Mouse (Mus musculus): Measurements from ENCODE around the gene Ino80b. TPM values are rescaled to one million over a fixed set of nuclear protein-coding genes. Genes with fewer than 3 reads are reported as not detected.

The Ino80b gene
- total RNA-seq, 2 experiments from 2014 or later, result 28.0 to 29.5 TPM

DNA sequence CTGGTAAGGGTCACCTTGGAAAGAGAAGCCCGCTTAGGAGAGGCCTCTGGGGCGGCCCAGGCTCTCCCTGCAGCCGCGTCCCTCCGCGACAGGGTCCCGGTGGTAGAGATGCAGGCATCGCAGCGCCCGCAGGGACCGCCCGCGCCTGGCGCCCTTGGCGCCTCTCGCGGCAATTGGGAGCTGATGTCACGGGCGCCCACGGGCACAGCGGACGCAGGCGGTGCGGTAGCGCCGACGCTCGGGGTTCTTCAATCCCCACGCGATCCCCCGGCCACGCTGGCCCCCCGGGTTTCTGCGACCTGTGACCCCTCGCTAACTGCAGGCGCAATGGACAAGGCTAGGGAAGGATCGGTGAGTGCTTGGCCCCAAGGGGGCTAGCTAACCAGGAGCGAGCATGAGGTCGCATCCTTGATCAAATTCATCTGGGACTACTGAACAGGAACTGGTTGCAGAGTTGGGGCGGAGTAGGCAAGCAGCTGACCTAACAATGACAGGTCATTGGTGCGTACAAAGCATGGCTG lies 17.0 kb upstream of the Ino80b start:
- DNase-seq (ENCODE audit: low spot score in 2 of 2), result peak in 1 of 2 experiments; percentile 71

DNA sequence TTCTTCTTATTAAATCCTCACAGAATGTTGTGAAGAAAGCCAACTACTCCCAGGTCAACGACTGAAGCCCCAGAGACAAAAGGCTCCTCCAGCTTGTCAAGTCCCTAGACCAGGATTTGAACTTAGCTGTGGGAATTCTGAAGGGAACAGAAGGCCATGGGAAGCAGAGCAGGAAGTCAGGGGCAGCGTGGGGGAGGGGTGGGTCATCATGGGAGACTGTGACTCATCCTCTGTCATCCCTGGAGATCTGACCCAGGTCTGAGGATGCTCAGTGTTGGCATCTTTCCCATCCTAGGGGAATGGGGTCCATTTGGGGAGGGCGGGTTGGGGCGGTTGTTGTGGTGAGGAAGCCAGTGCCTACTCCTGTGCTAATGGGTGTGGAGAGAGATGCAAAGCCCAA lies 16.4 kb upstream of the Ino80b start:
- no peak for DNase-seq (ENCODE audit: low spot score in 2 of 2)

DNA sequence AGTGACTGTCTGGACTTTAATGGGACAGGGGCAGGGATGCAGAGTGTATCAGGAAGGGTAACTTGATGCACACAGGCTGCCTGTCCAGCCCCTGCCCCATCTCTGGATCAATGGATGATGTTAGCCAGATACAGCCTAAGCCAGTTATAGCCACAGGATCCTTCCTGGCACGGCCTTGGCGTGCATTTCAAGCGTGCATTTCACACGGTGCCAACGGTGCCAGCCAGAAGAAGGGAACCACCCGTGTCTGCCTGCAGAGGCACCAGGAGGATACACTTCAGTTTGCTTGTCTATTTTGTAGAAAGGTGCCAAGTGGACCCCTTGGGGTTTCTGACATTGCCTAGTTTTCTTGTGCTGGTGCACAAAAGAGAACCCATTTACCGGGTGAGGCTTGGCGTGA lies 14.8 kb upstream of the Ino80b start:
- DNase-seq (ENCODE audit: low spot score in 2 of 2), result no peak

DNA sequence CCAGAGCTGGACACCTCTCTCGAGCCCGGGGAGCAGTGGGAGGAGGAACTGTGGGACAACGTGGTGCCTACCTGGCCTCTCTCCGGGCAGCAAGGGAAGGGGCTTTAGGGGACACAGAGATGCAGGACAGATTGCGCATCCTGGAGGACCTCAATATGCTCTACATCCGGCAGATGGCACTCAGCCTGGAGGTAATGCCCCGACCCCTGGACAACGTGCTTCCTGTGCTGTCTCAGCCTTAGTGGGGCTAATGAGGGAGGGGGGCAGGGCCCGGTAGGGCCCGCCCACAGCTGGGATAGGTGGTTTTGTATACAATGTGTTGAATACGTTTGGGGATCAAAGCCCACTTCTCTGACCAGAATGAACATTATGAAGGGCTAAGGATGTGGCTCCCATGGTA lies 12.8 kb upstream of the Ino80b start:
- no peak for DNase-seq (ENCODE audit: low spot score in 2 of 2)

DNA sequence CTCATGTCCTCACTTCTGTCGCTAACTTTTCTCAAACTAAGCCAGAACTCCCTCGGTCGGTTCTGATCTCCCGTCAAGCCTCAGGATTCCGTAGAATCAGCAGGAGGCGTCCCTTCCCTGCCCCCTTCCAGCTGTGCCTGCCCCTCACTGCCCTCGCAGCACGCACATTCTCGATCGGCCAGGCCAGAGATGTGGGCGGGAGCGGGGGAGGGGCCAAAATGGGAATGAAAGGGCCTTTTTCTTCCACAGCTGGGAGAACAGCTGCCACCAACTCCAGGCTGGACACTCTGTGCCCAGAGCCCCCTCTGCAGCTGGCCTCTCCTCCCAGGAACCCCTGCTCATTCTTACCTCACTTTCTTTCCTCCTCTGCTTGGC lies 12.3 kb upstream of the Ino80b start:
- DNase-seq (ENCODE audit: low spot score in 2 of 2), result peak in 1 of 2 experiments; percentile 79

DNA sequence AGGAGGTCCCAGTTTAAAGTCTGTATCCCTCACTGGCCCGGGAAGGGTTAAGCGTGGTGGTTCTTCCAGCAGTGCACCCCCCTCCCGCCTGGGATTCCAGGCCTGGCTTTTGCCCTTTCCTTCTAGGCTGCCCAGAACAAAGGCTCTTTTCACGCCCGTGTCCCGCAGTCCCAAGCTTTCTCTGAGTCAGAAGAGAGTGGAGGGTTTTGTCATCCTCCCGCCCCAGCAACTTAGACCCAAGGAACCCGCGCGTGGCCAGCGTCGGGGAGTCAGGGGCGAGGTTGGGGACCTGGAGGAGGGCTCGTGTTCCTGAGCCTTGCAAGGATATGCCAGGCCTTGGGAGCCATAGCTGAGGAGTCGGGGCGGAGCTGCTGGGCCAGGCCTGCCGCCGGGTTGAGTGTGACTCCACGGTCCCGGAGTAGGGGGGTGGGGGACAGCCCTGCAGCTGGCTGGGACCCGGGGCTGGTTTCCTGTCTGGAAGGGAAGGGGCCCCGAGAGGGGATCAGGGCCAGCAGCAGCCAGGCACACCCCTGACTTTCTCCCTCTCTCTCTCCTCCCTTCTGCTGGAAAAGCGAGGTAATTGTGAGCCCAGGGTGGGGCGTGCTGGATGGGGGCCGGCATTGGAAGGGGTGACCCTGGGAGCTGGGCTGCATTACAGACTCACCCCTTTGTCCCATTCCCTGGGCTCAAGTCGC lies 11.8 kb upstream of the Ino80b start:
- DNase-seq (ENCODE audit: low spot score in 2 of 2), result no peak

DNA sequence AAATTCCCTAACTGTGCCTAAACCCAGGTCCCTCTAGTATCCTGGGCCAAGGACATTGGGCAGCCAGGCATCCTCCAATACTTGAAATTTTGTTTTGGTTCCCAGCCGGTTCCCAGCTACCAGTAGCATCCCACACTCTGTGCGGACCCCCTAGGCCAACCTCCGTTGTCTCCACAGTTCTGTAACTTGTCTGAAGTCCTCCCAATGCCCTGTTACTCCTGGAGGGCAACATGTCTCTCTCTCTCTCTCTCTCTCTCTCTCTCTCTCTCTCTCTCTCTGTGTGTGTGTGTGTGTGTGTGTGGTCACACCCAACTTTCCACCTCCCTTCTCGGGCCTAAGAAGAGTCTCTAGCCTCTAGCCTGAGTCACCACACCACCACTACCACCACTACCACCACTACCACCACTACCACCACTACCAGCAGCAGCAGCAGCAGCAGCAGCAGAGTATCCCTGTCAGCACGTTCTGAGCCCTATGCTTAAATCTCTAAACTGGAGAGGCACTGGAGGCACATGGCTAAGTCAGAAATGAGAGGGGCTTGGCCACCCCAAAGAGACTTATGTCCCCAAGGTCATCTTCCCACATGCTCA lies 11.2 kb upstream of the Ino80b start:
- no peak for DNase-seq (ENCODE audit: low spot score in 2 of 2)

DNA sequence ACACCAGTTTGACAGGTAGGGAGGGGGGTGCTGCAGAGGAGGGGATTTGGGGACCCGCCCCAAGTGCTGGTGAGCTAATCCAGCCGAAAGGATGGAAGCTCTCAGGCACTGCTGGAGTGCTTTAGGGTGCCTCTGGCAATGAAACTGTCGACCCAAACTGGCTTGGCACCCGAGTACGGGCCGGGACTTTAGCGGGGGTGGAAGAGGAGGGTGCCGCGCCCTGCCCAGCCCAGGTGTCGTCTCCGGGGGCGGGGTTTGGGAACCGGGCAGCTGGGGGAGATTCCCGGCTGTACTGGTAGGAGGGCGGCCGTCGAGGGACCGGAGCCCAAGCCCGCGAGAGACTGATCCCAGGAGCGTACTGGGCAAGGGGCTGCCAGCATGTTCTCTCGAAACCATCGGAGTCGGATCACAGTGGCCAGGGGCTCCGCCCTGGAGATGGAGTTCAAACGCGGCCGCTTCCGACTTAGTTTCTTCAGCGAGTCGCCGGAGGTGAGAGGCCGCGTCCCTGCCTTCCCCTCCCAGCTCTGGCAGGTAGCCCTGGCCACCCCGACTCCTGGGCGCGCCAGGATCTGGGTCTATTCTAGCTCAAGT lies 10.4 kb upstream of the Ino80b start:
- DNase-seq (ENCODE audit: low spot score in 2 of 2), result no peak

DNA sequence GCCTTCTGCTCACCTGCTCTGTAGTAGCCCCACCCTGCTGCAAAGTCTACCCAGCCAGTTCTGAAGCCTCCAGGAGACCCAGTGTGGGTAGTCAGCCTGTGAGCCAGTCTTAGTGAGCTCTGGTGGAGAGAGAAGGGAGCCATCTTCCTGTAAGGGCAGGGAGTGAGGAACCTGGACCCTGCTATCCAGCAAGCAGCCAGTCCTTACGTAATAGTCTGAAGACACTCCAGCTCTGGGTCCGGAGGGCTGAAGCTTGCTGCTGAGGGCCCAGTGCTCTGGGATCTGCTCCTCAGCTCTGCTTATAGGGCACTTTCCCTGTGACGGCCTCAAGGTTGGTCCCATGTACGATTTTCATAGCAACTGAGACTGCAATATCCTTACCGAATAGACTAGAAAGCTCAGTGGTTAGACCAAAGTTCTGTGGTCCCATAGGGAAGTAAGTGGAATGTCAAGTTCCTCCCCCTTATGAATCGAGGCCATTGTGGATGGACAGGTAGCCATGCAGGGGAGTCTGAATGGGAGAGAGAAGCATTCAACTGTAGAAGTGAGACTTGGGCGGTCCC lies 9.8 kb upstream of the Ino80b start, which contains the start of gene Rtkn:
Gene Rtkn, plus strand, starts transcription at position 513 of the 563 bp plus-strand sequence.
- DNase-seq (ENCODE audit: low spot score in 2 of 2), result no peak

DNA sequence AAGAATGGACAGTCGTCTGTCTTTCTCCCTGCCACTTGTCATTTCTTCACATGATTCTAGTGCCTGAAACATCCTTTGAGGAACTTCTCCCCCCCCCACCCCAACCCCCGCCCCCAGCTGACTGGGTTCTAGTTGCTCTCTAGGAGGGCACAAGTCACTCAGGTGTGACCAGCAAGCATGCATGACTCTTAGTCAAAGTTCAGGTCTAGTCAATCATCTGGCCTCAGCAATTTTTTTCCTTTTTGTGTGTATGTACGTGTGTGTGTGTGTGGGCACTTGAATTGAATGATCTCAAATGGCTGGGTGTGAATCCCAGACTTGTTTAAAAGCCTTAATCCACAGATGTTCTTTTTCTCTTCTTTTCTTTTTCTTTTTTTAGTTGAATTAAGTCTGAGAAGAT lies 9.0 kb upstream of the Ino80b start:
- no peak for DNase-seq (ENCODE audit: low spot score in 2 of 2)

DNA sequence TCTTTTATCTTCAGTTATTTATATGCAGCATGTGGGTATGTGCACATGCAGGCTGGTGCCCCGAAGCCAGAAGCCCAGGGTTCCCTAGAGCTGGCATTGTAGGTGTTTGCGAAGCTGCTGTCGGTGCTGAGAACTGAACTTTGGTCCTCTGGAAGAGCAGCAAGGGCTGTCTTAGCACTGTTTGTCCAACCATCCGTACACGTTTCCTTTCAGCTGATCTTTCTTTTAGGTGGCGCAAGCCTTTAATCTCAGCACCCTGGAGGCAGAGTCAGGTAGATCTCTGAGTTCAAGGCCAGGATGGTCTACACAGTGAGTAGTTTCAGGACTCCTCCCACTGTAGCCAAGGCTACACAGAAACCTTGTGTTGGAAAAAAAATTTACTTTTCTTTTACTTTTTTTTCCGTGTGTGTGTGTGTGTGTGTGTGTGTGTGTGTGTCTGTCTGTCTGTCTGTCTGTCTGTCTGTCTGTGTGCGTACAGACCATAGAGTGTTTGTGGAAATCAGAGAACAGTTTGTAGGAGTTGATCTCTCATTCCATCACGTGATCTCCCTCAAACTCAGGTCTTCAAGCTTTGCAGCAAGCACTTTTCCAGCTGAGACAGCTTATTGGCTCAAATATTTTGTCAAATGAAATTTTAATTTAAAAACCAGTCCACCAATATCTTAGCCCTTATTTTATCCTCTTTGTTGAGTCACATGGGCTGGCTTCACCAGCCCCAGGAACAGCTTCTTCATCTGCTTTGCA lies 7.1 kb upstream of the Ino80b start:
- DNase-seq (ENCODE audit: low spot score in 2 of 2), result no peak

DNA sequence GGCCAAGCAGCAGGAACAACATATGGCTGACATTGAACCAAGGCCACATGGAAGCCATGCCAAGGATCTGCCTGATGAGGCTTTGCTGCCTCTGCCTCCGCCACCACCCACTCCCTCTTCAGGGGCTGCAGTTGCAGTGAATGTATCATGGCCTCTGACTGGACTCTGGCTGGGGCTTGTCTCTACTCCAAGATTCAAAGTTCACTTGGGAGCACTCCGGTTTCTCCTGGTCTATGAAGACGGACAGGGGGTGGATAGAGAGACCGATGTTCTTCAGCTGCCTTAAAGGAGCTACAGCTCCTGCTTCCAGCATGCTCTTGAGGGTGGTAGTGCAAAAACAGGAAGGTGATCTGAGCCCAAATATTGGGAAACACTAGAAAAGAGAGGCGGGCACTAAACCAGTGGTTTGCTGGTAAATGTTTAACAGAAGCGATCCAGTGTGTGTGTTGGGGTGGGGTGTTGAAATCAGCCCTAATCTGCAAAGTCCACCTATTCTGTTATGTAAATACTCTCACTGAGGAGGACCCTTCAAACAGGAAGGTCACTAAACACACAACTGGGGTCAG lies 6.3 kb upstream of the Ino80b start:
- DNase-seq (ENCODE audit: low spot score in 2 of 2), result no peak

DNA sequence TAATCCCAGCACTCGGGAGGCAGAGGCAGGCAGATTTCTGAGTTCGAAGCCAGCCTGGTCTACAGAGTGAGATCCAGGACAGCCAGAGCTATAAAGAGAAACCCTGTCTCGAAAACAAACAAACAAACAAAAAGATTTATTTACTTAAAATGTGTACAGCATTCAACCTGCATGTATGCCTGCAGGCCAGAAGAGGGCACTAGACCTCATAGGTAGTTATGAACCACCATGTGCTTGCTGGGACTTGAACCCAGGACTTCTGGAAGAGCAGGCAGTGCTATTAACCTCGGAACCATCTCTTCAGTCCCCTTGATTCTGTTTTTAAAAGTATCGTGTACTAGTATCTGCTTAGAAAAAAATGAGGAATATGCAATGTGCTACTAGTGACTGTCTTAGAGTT lies 2.2 kb upstream of the Ino80b start:
- DNase-seq (ENCODE audit: low spot score in 2 of 2), result no peak

DNA sequence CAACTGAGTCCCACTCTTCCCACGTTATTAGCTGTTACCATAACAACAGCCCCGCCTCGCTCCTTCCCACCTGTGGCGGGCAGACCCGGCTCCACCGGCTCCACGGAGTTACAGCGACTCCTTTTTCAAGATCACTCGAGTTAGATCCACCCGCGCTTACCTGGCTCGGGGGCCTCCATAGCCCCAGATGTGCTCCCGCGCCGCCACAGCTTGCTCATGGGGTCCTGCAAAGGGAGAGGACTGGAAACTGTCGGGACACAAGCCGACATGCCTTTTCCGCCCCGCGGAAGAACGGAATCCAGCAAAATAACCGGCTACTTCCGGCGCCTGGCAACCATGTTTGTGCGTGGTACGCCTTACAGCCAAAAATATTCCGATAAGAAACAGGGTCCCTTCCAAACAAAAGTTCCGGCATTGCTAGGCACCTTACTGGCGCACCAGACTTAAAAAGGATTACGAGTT lies 349 bp downstream of the Ino80b start:
- DNase-seq (ENCODE audit: low spot score in 2 of 2), result peak; percentile 82 to 93

DNA sequence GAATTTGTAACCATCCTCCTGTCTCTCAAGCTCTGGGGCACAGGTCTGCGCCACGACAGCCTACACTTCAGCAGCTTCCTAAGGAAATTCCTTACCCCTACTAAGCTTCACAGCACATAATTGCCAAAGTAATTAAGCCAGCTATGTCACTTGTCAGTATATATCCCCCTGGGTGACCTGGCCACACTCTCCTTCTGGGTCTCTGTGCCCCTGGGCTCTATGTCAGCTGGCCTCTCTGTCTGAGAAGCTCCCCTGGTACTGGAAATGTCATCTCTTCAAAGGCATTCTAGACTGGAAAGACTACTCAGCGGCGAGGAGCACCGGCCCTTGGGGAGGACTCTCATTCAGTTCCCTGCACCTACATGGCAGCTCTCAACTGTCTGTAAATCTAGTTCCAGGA lies 2.3 kb downstream of the Ino80b start:
- DNase-seq (ENCODE audit: low spot score in 2 of 2), result no peak

DNA sequence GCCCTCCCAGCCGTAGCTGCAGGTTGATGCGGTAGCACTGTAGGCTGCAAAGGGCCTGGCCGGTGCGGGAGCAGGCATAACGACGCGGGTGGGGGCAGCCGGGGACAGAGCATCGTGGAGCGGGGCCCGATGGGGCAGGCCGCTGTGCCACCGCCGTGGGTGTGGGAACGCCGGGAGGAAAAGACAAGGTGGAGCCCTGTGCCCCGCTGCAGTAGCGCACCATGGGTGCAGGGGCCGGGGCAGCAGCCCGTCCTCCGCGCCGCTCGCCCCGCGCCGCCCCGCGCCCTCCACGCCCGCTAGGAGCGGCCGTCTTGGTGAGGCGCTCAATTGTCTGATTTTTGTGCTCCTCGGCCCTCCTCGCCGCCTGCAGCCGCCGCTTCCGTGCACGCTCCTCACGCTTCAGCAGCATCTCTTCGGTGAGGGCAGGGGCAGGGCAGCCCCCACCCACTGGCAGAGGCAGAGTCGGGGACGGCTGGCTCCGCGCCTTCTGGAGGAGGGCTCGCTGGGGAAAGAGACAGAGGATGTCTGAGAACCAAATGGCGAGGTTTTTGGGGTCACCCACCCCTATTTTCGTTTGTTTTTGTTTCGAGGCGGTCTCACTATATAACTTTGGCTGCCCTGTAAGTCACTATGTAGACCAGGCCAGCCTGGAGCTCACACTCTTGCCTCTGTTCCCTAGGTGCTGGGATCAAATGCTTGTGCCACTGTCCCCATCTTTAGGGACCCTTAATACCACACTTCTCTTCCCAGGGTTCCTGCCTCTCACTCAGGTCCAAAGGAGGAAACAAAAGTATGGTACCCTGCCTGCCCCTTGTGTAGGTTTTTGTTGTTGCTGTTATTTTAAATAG lies 3.1 kb downstream of the Ino80b start:
- no peak for DNase-seq (ENCODE audit: low spot score in 2 of 2)

DNA sequence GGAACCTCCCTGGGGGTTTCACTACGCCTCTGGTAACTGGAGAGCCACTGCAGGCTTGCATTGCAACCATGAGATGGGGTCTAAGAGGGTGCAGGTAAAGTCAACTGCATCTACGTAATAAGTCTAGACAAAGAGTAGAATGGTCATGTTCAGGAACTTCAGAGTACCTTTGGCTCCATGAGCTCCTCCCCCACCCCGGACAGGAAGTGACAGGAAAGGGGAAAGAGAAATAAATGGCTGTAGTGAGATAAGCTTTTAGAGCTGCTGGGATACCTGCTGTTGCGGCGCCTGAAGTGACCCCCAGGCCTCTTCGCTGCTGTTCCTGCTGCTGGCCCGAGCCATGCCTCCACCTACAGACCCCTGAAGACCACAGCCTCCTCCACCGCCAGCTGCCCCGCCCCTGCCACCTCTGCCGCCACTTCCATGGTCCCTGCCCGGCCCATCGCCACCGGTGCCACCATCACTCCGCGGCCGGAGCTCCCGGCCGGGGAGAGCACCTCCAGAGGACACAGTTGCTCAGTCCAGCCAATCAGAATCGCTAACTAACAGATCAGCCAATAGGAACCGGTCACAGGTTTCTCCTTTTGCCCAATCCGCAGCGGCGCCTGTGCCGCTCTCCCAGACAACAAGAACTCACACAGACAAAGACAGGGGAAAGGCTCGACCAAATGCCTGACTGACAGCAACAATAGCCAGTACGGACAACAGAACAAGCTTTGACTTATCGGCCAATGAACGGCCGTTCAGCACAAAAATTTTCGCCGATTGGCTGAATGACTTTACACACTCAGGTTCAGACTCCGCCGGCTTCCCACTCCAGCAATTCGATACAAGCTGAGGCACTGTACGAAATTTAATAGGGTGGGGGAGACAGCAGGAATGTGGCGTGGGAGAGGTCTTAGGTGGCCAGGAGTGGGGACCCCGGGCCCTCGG lies 4.0 kb downstream of the Ino80b start, which contains the start of gene Wbp1:
Gene Wbp1, minus strand, starts transcription at position 630 of the 933 bp plus-strand sequence.
- peak; percentile 97 to 99 for DNase-seq (ENCODE audit: low spot score in 2 of 2)

DNA sequence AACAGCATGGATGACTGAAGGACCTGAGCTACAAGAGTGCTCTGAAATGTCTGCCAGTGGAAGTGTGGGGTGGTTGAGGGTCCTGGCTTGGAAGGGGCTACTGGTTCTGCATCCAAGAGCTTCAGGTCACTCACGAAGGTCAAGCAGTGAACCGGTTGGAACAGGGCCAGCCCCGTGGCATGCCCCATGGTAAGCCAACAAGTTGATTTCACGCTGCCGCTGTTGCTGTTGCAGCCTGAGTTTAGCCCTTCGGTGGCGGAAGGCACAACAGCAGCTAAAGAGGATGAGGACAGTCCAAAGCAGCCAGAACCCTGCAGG lies 5.5 kb downstream of the Ino80b start:
- DNase-seq (ENCODE audit: low spot score in 2 of 2), result no peak

Data from layer of hippocampus, adult 18-20 months (tissue).